Mouse (Mus musculus) liver, embryonic 11.5 days (tissue): ENCODE measurements around the gene Fam117a. TPM values are rescaled to one million over a fixed set of nuclear protein-coding genes. Genes with fewer than 3 reads are reported as not detected.
A peak's percentile ranks its signal among the peaks of the same experiment; 100 is the strongest.

Experiments used
- ATAC-seq: fragments of 200-750 bp; cut with Nextera tagmentation; replicated peaks from 2 replicates; pipeline ENCODE4 v1.8.0; 2017; ENCODE audit warnings: moderate number of reproducible peaks, mild to moderate bottlenecking, moderate TSS enrichment, moderate library complexity; ENCODE audit not compliant: low FRiP score
- DNase-seq: peaks from one replicate; pipeline ENCODE4 v3.0.0-alpha.2; 2017; ENCODE audit warnings: low spot score
- H3K27ac ChIP-seq: fragments of 300-500 bp; sonication (generic); 2 replicates; pipeline ENCODE4 v1.5.1; 2014; ENCODE audit warnings: mild to moderate bottlenecking, low read depth, low read length, control low read depth
- H3K27me3 ChIP-seq: fragments of 300-500 bp; sonication (generic); replicated peaks from 2 replicates; pipeline ENCODE4 v1.6.1; 2014; ENCODE audit warnings: low read length, mixed read lengths; ENCODE audit not compliant: control insufficient read depth, insufficient read depth
- H3K36me3 ChIP-seq: fragments of 300-500 bp; sonication (generic); 2 replicates; pipeline ENCODE4 v1.6.1; 2014; ENCODE audit warnings: mild to moderate bottlenecking, low read length, moderate library complexity, mixed read lengths; ENCODE audit not compliant: control insufficient read depth, insufficient read depth
- H3K4me1 ChIP-seq: fragments of 300-500 bp; sonication (generic); replicated peaks from 2 replicates; pipeline ENCODE4 v1.6.1; 2014; ENCODE audit warnings: low read length, mixed read lengths; ENCODE audit not compliant: control insufficient read depth, insufficient read depth
- H3K4me2 ChIP-seq: fragments of 300-500 bp; sonication (generic); 2 replicates; pipeline ENCODE4 v1.6.1; 2014; ENCODE audit warnings: mild to moderate bottlenecking, control low read depth, moderate library complexity
- H3K4me3 ChIP-seq: fragments of 300-500 bp; sonication (generic); 2 replicates; pipeline ENCODE4 v1.5.1; 2014; ENCODE audit warnings: low read depth, low read length, control low read depth
- H3K9ac ChIP-seq: fragments of 300-500 bp; sonication (generic); 2 replicates; pipeline ENCODE4 v1.6.1; 2014; ENCODE audit warnings: low read depth, low read length, control low read depth
- H3K9me3 ChIP-seq: fragments of 300-500 bp; sonication (generic); 2 replicates; pipeline ENCODE4 v1.6.1; 2016; ENCODE audit warnings: low read length, inconsistent platforms, mixed read lengths; ENCODE audit not compliant: control insufficient read depth
- WGBS: fragments of 180-500 bp; shearing (Covaris S2); extraction: QIAGEN DNeasy Blood & Tissue Kit; methylation state at CpG from one replicate; pipeline ENCODE4 v1.1.7; 2014; 5-methylcytosine and 5-hydroxymethylcytosine counted together
- polyA plus RNA-seq: library from polyadenylated mRNA; unstranded; fragments of >200 nt; fragmentation: Nextera tagmentation; extraction: Ambion mirVana; gene quantifications from 2 replicates; pipeline ENCODE4 v1.2.1, GENCODE M21; 2014

Fam117a gene
- polyA plus RNA-seq, 1 experiment from 2014 or later, result 44.9 TPM

- H3K9me3 ChIP-seq, result no peaks in the 10 kb centered on the region
- no peak overlapping the region for H3K4me3 ChIP-seq
- WGBS, result 84% methylated on average over 10 of the region's 10 CpGs
- no peaks in the 10 kb centered on the region; the same call in 1 of the 2 replicates for H3K4me1 ChIP-seq
- H3K4me2 ChIP-seq, result no peak overlapping the region
- no peak overlapping the region for H3K9ac ChIP-seq
- peaks cover 21% of the 10 kb centered on the region; the same call in 1 of the 2 replicates for H3K36me3 ChIP-seq
- ATAC-seq (no peak), DNase-seq (no peak)
- H3K27ac ChIP-seq, result no peak overlapping the region
- no peaks in the 10 kb centered on the region for H3K27me3 ChIP-seq
Observed at GRCm38 (mm10) chr11:95365596-95365995, 28.8 kb downstream of the Fam117a start.

GRCm38 (mm10) chr11:95366280-95366897 lies 29.6 kb downstream of the Fam117a start:
- no peak overlapping the region for H3K9ac ChIP-seq
- H3K27ac ChIP-seq, result no peak overlapping the region
- DNase-seq (peak; percentile 27), ATAC-seq (no peak)
- 82% methylated on average over 6 of the region's 6 CpGs for WGBS
- H3K27me3 ChIP-seq, result no peaks in the 10 kb centered on the region
- no peaks in the 10 kb centered on the region; the same call in 1 of the 2 replicates for H3K4me1 ChIP-seq
- no peak overlapping the region for H3K4me2 ChIP-seq
- no peaks in the 10 kb centered on the region for H3K9me3 ChIP-seq
- peaks cover 20% of the 10 kb centered on the region; the same call in 1 of the 2 replicates for H3K36me3 ChIP-seq
- no peak overlapping the region for H3K4me3 ChIP-seq

GRCm38 (mm10) chr11:95367011-95367735 lies 30.4 kb downstream of the Fam117a start:
- Histone ChIP-seq H3K27me3 (no peaks in the 10 kb centered on the region), H3K9ac (no peak overlapping the region), H3K9me3 (no peaks in the 10 kb centered on the region), H3K4me2 (no peak overlapping the region), H3K4me3 (no peak overlapping the region), H3K27ac (no peak overlapping the region), H3K36me3 (peaks cover 26% of the 10 kb centered on the region; the same call in 1 of the 2 replicates), H3K4me1 (no peaks in the 10 kb centered on the region; the same call in 1 of the 2 replicates)
- DNase-seq, result peak; percentile 28
- no peak for ATAC-seq
- WGBS, result 76% methylated on average over 8 of the region's 8 CpGs

- no peaks in the 10 kb centered on the region for H3K9me3 ChIP-seq
- H3K4me1 ChIP-seq, result no peaks in the 10 kb centered on the region; the same call in 1 of the 2 replicates
- ATAC-seq (no peak), DNase-seq (no peak)
- no peak overlapping the region for H3K9ac ChIP-seq
- no peak overlapping the region for H3K4me3 ChIP-seq
- no peak overlapping the region for H3K4me2 ChIP-seq
- H3K36me3 ChIP-seq, result peaks cover 33% of the 10 kb centered on the region; the same call in 1 of the 2 replicates
- no peaks in the 10 kb centered on the region for H3K27me3 ChIP-seq
- no peak overlapping the region for H3K27ac ChIP-seq
- 90% methylated on average over 8 of the region's 8 CpGs for WGBS
Observed at GRCm38 (mm10) chr11:95368231-95368823, 31.5 kb downstream of the Fam117a start.

GRCm38 (mm10) chr11:95368871-95369270 lies 32.1 kb downstream of the Fam117a start:
- H3K4me2 ChIP-seq, result no peak overlapping the region
- H3K4me1 ChIP-seq, result no peaks in the 10 kb centered on the region; the same call in 1 of the 2 replicates
- no peaks in the 10 kb centered on the region for H3K9me3 ChIP-seq
- ATAC-seq (no peak), DNase-seq (peak; percentile 23)
- no peak overlapping the region for H3K27ac ChIP-seq
- H3K27me3 ChIP-seq, result no peaks in the 10 kb centered on the region
- H3K36me3 ChIP-seq, result peaks cover 34% of the 10 kb centered on the region
- no peak overlapping the region for H3K4me3 ChIP-seq
- 92% methylated on average over 4 of the region's 4 CpGs for WGBS
- H3K9ac ChIP-seq, result no peak overlapping the region

- Histone ChIP-seq H3K27me3 (no peaks in the 10 kb centered on the region), H3K4me1 (no peaks in the 10 kb centered on the region; the same call in 1 of the 2 replicates), H3K9me3 (no peaks in the 10 kb centered on the region), H3K4me3 (no peak overlapping the region), H3K27ac (no peak overlapping the region), H3K9ac (no peak overlapping the region), H3K4me2 (no peak overlapping the region), H3K36me3 (peaks cover 38% of the 10 kb centered on the region)
- ATAC-seq (no peak), DNase-seq (no peak)
- WGBS, result 73% methylated on average over 15 of the region's 15 CpGs
Observed at GRCm38 (mm10) chr11:95369964-95370890, 33.4 kb downstream of the Fam117a start.

- H3K4me1 ChIP-seq, result no peaks in the 10 kb centered on the region; the same call in 1 of the 2 replicates
- peaks cover 45% of the 10 kb centered on the region for H3K36me3 ChIP-seq
- no peaks in the 10 kb centered on the region for H3K27me3 ChIP-seq
- no peak overlapping the region for H3K4me3 ChIP-seq
- H3K9me3 ChIP-seq, result no peaks in the 10 kb centered on the region
- DNase-seq (no peak), ATAC-seq (no peak)
- no peak overlapping the region for H3K4me2 ChIP-seq
- 92% methylated on average over 7 of the region's 7 CpGs for WGBS
- no peak overlapping the region for H3K9ac ChIP-seq
- no peak overlapping the region for H3K27ac ChIP-seq
Observed at GRCm38 (mm10) chr11:95371182-95371581, 34.4 kb downstream of the Fam117a start.

- no peaks in the 10 kb centered on the region for H3K9me3 ChIP-seq
- no peak overlapping the region for H3K9ac ChIP-seq
- no peak overlapping the region for H3K4me3 ChIP-seq
- H3K27me3 ChIP-seq, result no peaks in the 10 kb centered on the region
- DNase-seq (no peak), ATAC-seq (no peak)
- H3K4me1 ChIP-seq, result no peaks in the 10 kb centered on the region
- WGBS, result 70% methylated on average over 9 of the region's 9 CpGs
- H3K27ac ChIP-seq, result no peak overlapping the region
- peaks cover 44% of the 10 kb centered on the region for H3K36me3 ChIP-seq
- H3K4me2 ChIP-seq, result no peak overlapping the region
Observed at GRCm38 (mm10) chr11:95378926-95379325, 42.1 kb downstream of the Fam117a start.
